Mouse (Mus musculus) brain, embryonic 14.5 days (tissue): ENCODE data around the gene Rab17.

Experiments used
- CTCF ChIP-seq: fragments of 200-500 bp; IDR thresholded peaks from 2 replicates; pipeline ENCODE4 v1.5.1; 2012; ENCODE audit warnings: inconsistent platforms, mild to moderate bottlenecking, moderate library complexity, borderline replicate concordance; ENCODE audit not compliant: insufficient read depth, insufficient read length; ENCODE audit errors: extremely low read depth
- POLR2A ChIP-seq: fragments of 200-500 bp; IDR thresholded peaks from 2 replicates; pipeline ENCODE4 v1.6.1; 2012; ENCODE audit warnings: mild to moderate bottlenecking, inconsistent platforms, borderline replicate concordance; ENCODE audit not compliant: poor library complexity, insufficient read depth, insufficient read length, severe bottlenecking; ENCODE audit errors: extremely low read depth

DNA sequence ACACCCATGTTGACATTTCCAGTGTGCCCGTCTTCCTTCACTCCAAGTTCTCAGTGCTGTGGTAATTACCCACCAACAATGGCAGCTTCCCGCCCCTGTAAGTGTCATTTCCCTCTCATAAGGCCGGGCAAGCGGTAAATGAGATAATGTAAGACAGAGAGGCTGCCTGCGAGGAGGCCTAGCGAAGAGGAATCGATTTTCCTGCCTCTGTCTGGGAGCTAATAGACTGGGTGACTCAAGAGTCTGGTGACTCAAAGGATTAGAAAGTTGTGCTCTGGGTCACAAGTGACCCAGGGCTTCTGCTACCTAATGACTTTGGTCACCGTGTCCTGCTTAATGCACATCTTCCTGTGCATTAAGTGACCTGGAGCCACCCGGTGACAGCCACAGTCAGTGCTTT is 32.5 kb downstream of the Rab17 start:
- TF ChIP-seq CTCF = no peak
- no peak for TF ChIP-seq POLR2A
